In the genomic region with DNA sequence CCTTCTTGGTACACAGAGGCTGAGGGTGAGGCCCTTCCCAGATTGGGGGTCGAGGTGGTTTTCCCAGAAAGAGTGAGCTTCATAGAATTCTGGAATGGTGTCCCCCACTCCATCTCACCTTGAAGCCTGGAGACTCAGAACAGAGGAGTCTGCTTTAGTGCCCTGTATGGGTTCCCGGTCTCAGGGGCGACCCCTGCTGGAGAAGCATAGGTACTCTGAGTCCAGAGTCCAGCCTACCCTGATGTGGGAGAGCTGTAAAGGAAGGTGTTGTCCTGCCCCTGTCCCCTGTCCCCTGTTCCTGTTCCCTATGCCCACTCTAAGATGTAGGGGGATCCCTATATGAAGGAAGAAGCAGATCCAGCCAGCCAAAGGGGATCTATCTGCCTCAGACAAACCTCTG, we compare ENCODE assay signal across 9 mouse cellular contexts.
A peak's percentile ranks its signal among the peaks of the same experiment; 100 is the strongest.
DNase-seq lines count a peak whose midpoint lies in the region; ATAC-seq and TF ChIP-seq lines count a peak whose summit lies in the region.
"Had no signal": no experiment of that assay in that cellular context is flagged by ENCODE, and none has a peak within 500 bp of the region (broad histone marks: within the 10 kb centered on the region; RNA-seq: fewer than 3 reads in every experiment).

No protein-coding gene starts in this region.

- peak; percentile 35; the same call in 1 of the 2 replicates for ATAC-seq in limb, embryonic 11.5 days (ENCODE audit: insufficient number of reproducible peaks, low FRiP score, low TSS enrichment, low read depth)
- no peak for ATAC-seq in neural tube, embryonic 11.5 days (ENCODE audit: insufficient read depth, low FRiP score, low TSS enrichment)

- no peak overlapping the region for H3K4me2 ChIP-seq in limb, embryonic 11.5 days (ENCODE audit: low read depth, severe bottlenecking)
- H3K4me2 ChIP-seq in neural tube, embryonic 11.5 days (ENCODE audit: low read depth) = no peak overlapping the region

- H3K4me3 ChIP-seq in ES-Bruce4 (ENCODE audit: low read depth, low read length) = no peak overlapping the region
- H3K4me3 ChIP-seq in bone marrow macrophage, adult 2 months (ENCODE audit: insufficient read depth, low read length) = no peak overlapping the region
- H3K4me3 ChIP-seq in limb, embryonic 11.5 days (ENCODE audit: low read depth, low read length) = no peak overlapping the region
- H3K4me3 ChIP-seq in neural tube, embryonic 11.5 days (ENCODE audit: low read depth, low read length) = no peak overlapping the region

- no peak overlapping the region for H3K27ac ChIP-seq in ES-Bruce4 (ENCODE audit: insufficient read depth, low read length)
- no peak overlapping the region for H3K27ac ChIP-seq in bone marrow macrophage, adult 2 months (ENCODE audit: insufficient read depth, low read depth, low read length)
- H3K27ac ChIP-seq in limb, embryonic 11.5 days (replicated peaks; ENCODE audit: low read depth, low read length) = no peak overlapping the region
- H3K27ac ChIP-seq in neural tube, embryonic 11.5 days (ENCODE audit: low read depth, low read length) = no peak overlapping the region
- H3K27ac ChIP-seq: macrophage had no signal

- peak; percentile 69 for TF ChIP-seq CTCF in ES-Bruce4 (IDR thresholded peaks at IDR 0.05; ENCODE audit: low read depth, low read length)
- TF ChIP-seq CTCF in bone marrow macrophage, adult 2 months (IDR thresholded peaks at IDR 0.05; ENCODE audit: low read depth, low read length) = peak; percentile 90

- DNase-seq in heart, adult 9 months (ENCODE audit: low spot score in 2 of 2) = peak; percentile 11 to 32
- no peak for DNase-seq in heart, adult 11 months
- DNase-seq in gastrocnemius, postnatal 4 days (ENCODE audit: low spot score in 2 of 2) = peak; percentile 46 to 67
- peak; percentile 74 for DNase-seq in limb, embryonic 11.5 days (ENCODE audit: low spot score)
- peak; percentile 40 for DNase-seq in neural tube, embryonic 11.5 days (ENCODE audit: low spot score)
- DNase-seq in thymus, postnatal 4 days = peak; percentile 84

- no peaks in the 10 kb centered on the region for H3K4me1 ChIP-seq in ES-Bruce4 (ENCODE audit: control insufficient read depth, insufficient read depth, low read length)
- no peaks in the 10 kb centered on the region for H3K4me1 ChIP-seq in bone marrow macrophage, adult 2 months (ENCODE audit: control insufficient read depth, insufficient read depth, low read length)
- H3K4me1 ChIP-seq in limb, embryonic 11.5 days (ENCODE audit: control insufficient read depth, insufficient read depth, low read length) = 0 out of 2 replicates have a peak, but pooled peaks cover 3% of the 10 kb centered on the region
- no peaks in the 10 kb centered on the region for H3K4me1 ChIP-seq in neural tube, embryonic 11.5 days (ENCODE audit: control insufficient read depth, insufficient read depth, low read length)

- H3K9me3 ChIP-seq in ES-Bruce4 (replicated peaks; ENCODE audit: control insufficient read depth, insufficient read depth, low read length, poor library complexity, severe bottlenecking) = no peaks in the 10 kb centered on the region
- H3K9me3 ChIP-seq in limb, embryonic 11.5 days (ENCODE audit: control insufficient read depth, low read length) = no peaks in the 10 kb centered on the region
- no peaks in the 10 kb centered on the region for H3K9me3 ChIP-seq in neural tube, embryonic 11.5 days (ENCODE audit: control insufficient read depth, low read length)

- no peaks in the 10 kb centered on the region for H3K27me3 ChIP-seq in ES-Bruce4 (ENCODE audit: control insufficient read depth, insufficient read depth, low read length, poor library complexity, severe bottlenecking)
- no peaks in the 10 kb centered on the region for H3K27me3 ChIP-seq in limb, embryonic 11.5 days (ENCODE audit: control insufficient read depth, insufficient read depth, low read length)
- H3K27me3 ChIP-seq in neural tube, embryonic 11.5 days (ENCODE audit: control insufficient read depth, insufficient read depth, low read length) = no peaks in the 10 kb centered on the region

- TF ChIP-seq EP300 in ES-Bruce4 (IDR thresholded peaks at IDR 0.05; ENCODE audit: insufficient read depth, low read depth, low read length) = no peak

- no peak for TF ChIP-seq POLR2A in ES-Bruce4 (IDR thresholded peaks at IDR 0.05; ENCODE audit: insufficient read depth, low read length)
- TF ChIP-seq POLR2A in bone marrow macrophage, adult 2 months (IDR thresholded peaks at IDR 0.05; ENCODE audit: borderline replicate concordance, low read depth, low read length) = no peak

- H3K36me3 ChIP-seq in ES-Bruce4 (ENCODE audit: control insufficient read depth, insufficient read depth, low read length, poor library complexity, severe bottlenecking) = no peaks in the 10 kb centered on the region
- no peaks in the 10 kb centered on the region; the same call in 1 of the 2 replicates for H3K36me3 ChIP-seq in limb, embryonic 11.5 days (ENCODE audit: control insufficient read depth, insufficient read depth, low read length)
- H3K36me3 ChIP-seq in neural tube, embryonic 11.5 days (ENCODE audit: control insufficient read depth, insufficient read depth, low read length) = no peaks in the 10 kb centered on the region

- WGBS in limb, embryonic 11.5 days = 3% methylated on average over 3 of the region's 3 CpGs
- WGBS in neural tube, embryonic 11.5 days = 6% methylated on average over 3 of the region's 3 CpGs

- H3K9ac ChIP-seq in ES-Bruce4 (ENCODE audit: low read depth, poor library complexity, severe bottlenecking) = no peak overlapping the region
- H3K9ac ChIP-seq in limb, embryonic 11.5 days (ENCODE audit: low read length) = no peak overlapping the region
- no peak overlapping the region for H3K9ac ChIP-seq in neural tube, embryonic 11.5 days (ENCODE audit: low read length)
